Mouse (Mus musculus): ENCODE measurements around the gene Kdm1b. TPM values are rescaled to one million over a fixed set of nuclear protein-coding genes. Genes with fewer than 3 reads are reported as not detected.

The Kdm1b gene
- polyA plus RNA-seq, 1 experiment from 2014 or later, result 19.2 TPM

DNA sequence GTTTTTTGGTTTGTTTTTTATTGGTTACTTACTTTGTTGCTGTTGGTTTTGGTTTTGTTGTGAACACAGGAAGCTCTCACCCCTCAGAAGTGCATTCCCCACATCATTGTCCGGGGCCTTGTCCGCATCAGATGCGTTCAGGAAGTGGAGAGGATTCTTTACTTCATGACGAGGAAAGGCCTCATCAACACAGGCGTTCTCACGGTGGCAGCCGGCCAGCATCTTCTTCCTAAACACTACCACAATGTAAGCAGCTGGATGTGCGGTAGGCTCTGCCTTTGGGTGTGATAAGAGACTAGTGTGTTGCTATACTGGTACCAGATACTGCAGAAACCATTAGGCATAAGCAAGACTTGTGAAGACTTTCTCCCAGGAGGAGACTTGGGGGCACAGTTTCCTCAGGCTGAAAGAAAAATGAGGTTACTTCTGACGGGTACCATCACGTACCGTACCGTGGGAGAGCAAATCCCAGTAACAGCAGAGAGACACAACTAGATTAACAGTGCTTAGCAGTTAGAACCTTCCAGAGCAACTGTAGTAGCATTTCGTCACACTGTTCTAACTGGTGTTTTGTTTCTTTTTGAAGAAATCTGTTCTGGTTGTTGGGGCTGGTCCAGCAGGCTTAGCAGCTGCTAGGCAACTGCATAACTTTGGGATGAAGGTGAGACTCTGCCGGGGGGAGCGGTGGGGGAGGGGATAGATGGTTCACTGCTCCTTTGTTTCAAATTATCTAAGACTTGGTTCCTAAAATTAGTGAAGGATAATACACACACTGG is 20.9 kb downstream of the Kdm1b start:
- no peak for ATAC-seq (ENCODE audit: low FRiP score, low read depth)

GRCm38 (mm10) chr13:47066516-47066915 is 23.2 kb downstream of the Kdm1b start:
- no peak overlapping the region for H3K27ac ChIP-seq (replicated peaks)
- no peaks in the 10 kb centered on the region for H3K4me1 ChIP-seq (replicated peaks)
- H3K4me3 ChIP-seq, result no peak overlapping the region
- no peak for ATAC-seq (ENCODE audit: low FRiP score, low read depth)
- H3K4me2 ChIP-seq, result no peak overlapping the region
- H3K9ac ChIP-seq, result no peak overlapping the region
- WGBS, result 95% methylated on average over 10 of the region's 10 CpGs
- no peaks in the 10 kb centered on the region for H3K9me3 ChIP-seq
- no peaks in the 10 kb centered on the region for H3K27me3 ChIP-seq
- peaks cover 57% of the 10 kb centered on the region for H3K36me3 ChIP-seq

More for the DNA sequence above, 20.9 kb downstream of the Kdm1b start:
- no peak overlapping the region for H3K27ac ChIP-seq (replicated peaks)
- H3K9me3 ChIP-seq, result no peaks in the 10 kb centered on the region
- H3K9ac ChIP-seq, result no peak overlapping the region
- no peaks in the 10 kb centered on the region for H3K4me1 ChIP-seq (replicated peaks)
- no peak overlapping the region for H3K4me2 ChIP-seq
- 83% methylated on average over 15 of the region's 15 CpGs for WGBS
- peaks cover 66% of the 10 kb centered on the region for H3K36me3 ChIP-seq
- no peak overlapping the region for H3K4me3 ChIP-seq
- no peaks in the 10 kb centered on the region for H3K27me3 ChIP-seq

- Histone ChIP-seq H3K4me3 (no peak overlapping the region), H3K36me3 (peaks cover 56% of the 10 kb centered on the region), H3K4me1 (replicated peaks) (no peaks in the 10 kb centered on the region), H3K9ac (no peak overlapping the region), H3K4me2 (no peak overlapping the region), H3K27me3 (no peaks in the 10 kb centered on the region), H3K27ac (replicated peaks) (no peak overlapping the region), H3K9me3 (no peaks in the 10 kb centered on the region)
- no peak for ATAC-seq (ENCODE audit: low FRiP score, low read depth)
- WGBS, result 96% methylated on average over 6 of the region's 6 CpGs
Observed at GRCm38 (mm10) chr13:47067001-47067400, 23.7 kb downstream of the Kdm1b start.

DNA sequence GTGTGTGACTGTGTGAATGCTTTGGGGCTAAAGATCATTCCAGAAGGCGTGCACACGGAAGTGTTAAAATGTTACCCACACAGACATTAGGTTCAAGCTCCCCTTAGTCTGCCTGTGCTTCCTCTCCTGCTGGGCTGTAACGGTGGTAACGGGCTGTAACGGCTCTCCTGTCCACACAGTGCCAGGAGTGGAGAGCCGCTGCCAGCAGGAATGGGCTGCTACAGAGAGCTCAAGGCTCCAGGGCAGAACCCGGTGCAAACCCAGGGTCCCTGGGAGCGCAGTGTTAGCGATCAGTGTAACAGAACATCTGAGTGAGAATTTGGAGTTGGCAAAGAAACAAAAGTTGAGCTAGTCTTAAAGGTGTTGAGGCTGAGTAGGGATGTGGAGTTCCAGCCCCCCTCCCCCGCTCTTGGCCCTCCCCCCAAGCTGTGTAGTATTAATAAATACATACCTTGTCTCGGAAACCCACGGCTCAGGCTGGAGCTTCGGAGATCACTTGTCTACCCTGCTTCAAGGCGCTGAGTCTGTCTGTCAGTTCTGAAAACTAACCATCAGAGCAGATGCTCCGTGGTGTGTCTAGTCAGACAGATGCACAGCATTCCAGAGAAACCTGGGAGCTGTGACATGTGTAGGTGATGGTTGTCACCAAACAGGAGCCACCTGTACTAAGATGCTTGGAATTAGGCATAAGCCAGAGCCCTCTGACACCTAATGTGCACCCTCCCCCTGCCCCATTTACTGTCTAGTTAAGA is 27.2 kb downstream of the Kdm1b start:
- no peak overlapping the region for H3K4me3 ChIP-seq
- ATAC-seq (ENCODE audit: low FRiP score, low read depth), result no peak
- H3K27me3 ChIP-seq, result no peaks in the 10 kb centered on the region
- H3K4me2 ChIP-seq, result no peak overlapping the region
- 83% methylated on average over 15 of the region's 15 CpGs for WGBS
- H3K27ac ChIP-seq (replicated peaks), result no peak overlapping the region
- H3K4me1 ChIP-seq (replicated peaks), result no peaks in the 10 kb centered on the region
- H3K9ac ChIP-seq, result no peak overlapping the region
- H3K36me3 ChIP-seq, result peaks cover 66% of the 10 kb centered on the region
- no peaks in the 10 kb centered on the region for H3K9me3 ChIP-seq

DNA sequence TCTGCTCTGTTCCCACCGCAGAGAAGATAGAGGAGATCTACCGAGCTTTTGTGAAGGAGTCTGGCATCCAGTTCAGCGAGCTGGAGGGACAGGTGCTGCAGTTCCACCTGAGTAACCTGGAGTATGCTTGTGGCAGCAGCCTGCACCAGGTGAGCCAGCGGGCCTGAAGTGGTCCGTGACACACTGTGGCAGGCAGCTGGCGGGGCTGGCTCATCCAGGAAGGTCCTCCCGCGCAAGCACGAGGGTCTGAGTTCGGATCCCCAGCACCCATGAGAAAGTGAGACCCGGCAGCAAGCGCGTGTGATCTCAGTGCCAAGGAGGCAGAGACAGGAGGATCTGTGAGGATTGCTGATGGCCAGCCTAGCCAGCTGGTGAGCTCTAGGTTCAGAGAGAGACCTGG is 28.6 kb downstream of the Kdm1b start:
- Histone ChIP-seq H3K27me3 (no peaks in the 10 kb centered on the region), H3K9me3 (no peaks in the 10 kb centered on the region), H3K4me2 (no peak overlapping the region), H3K4me3 (no peak overlapping the region), H3K9ac (no peak overlapping the region), H3K27ac (replicated peaks) (no peak overlapping the region), H3K36me3 (peaks cover 62% of the 10 kb centered on the region), H3K4me1 (replicated peaks) (no peaks in the 10 kb centered on the region)
- no peak for ATAC-seq (ENCODE audit: low FRiP score, low read depth)
- WGBS, result 92% methylated on average over 13 of the region's 13 CpGs

DNA sequence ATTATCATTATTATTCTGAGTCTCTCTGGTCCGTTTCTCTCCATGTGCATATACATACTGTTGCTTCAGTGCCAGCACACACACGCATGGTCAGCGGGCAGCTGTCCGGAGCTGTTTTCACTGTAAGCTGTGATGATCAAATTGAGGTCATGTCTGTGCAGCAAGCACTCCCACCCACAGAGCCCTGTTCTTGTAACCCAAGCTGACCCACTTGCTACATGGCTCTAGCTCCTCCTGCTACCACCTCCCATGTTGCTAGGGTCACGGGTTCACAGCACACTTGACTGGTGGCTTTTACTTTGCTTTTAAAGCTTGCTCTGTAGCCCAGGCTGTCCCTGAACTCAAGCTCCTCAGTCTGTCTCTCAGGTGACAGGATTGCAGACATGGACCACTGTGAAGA is 29.2 kb downstream of the Kdm1b start:
- WGBS, result 96% methylated on average over 5 of the region's 5 CpGs
- Histone ChIP-seq H3K9ac (no peak overlapping the region), H3K27me3 (no peaks in the 10 kb centered on the region), H3K4me1 (replicated peaks) (no peaks in the 10 kb centered on the region), H3K27ac (replicated peaks) (no peak overlapping the region), H3K4me2 (no peak overlapping the region), H3K4me3 (no peak overlapping the region), H3K36me3 (peaks cover 56% of the 10 kb centered on the region), H3K9me3 (no peaks in the 10 kb centered on the region)
- ATAC-seq (ENCODE audit: low FRiP score, low read depth), result no peak

GRCm38 (mm10) chr13:47076156-47076555 is 32.9 kb downstream of the Kdm1b start:
- Histone ChIP-seq H3K27me3 (no peaks in the 10 kb centered on the region), H3K36me3 (peaks cover 69% of the 10 kb centered on the region), H3K4me3 (no peak overlapping the region), H3K4me1 (replicated peaks) (no peaks in the 10 kb centered on the region), H3K9me3 (no peaks in the 10 kb centered on the region), H3K27ac (replicated peaks) (no peak overlapping the region), H3K9ac (no peak overlapping the region), H3K4me2 (no peak overlapping the region)
- no peak for ATAC-seq (ENCODE audit: low FRiP score, low read depth)
- WGBS, result 89% methylated on average over 5 of the region's 5 CpGs

- no peaks in the 10 kb centered on the region for H3K27me3 ChIP-seq
- H3K36me3 ChIP-seq, result peaks cover 69% of the 10 kb centered on the region
- no peak overlapping the region for H3K9ac ChIP-seq
- no peaks in the 10 kb centered on the region for H3K9me3 ChIP-seq
- no peak overlapping the region for H3K4me3 ChIP-seq
- no peak for ATAC-seq (ENCODE audit: low FRiP score, low read depth)
- H3K4me2 ChIP-seq, result no peak overlapping the region
- H3K27ac ChIP-seq (replicated peaks), result no peak overlapping the region
- H3K4me1 ChIP-seq (replicated peaks), result no peaks in the 10 kb centered on the region
Observed at GRCm38 (mm10) chr13:47077367-47077766, 34.1 kb downstream of the Kdm1b start.

DNA sequence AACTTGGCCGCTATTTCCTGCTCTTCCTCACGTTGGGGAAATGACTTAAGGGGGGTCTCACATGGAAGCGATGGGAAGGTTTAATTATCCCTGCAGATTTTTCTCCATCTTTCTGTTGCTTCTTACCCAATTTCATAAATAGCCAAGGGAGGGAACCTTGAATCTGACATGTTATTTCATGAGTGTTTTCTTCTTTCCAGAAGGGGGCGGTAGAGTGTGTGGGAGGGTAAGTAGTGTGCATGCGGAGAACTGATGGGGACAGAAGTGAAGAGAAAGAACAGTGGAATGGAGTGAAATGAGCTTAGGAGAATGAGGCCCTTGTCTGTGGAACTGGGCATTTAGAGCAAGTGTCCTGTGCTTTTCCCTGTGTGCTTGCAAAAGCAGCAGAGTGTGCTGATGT is 35.5 kb downstream of the Kdm1b start:
- Histone ChIP-seq H3K27me3 (no peaks in the 10 kb centered on the region), H3K9me3 (no peaks in the 10 kb centered on the region), H3K27ac (replicated peaks) (no peak overlapping the region), H3K4me1 (replicated peaks) (no peaks in the 10 kb centered on the region), H3K9ac (no peak overlapping the region), H3K36me3 (peaks cover 72% of the 10 kb centered on the region), H3K4me3 (no peak overlapping the region), H3K4me2 (no peak overlapping the region)
- ATAC-seq (ENCODE audit: low FRiP score, low read depth), result no peak
- WGBS, result 74% methylated on average over 5 of the region's 5 CpGs

DNA sequence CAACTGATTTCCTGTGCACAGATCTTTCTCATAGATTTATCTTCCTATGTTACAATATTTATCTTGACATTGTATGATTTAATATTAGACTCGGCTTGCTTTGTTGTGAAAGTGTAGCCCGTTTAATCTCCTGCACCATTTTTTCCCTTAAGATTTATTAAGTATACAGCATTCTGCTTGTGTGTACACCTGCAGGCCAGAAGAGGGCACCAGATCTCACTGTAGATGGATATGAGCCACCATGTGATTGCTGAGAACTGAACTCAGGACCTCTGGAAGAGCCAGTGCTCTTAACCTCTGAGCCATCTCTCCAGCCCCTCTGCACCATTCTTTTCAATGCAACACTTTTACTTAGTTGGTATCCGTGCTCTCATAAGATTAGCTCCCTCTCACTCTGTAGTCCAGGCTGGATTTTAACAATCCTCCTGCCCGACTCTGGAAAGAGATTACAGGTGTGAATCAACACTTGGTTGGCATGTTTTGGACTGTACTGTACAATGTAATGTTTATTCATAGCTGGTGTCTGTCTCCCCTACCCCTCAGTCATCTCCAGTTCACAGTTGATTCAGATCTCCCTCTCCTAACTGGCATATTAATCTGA is 37.7 kb downstream of the Kdm1b start:
- no peaks in the 10 kb centered on the region for H3K4me1 ChIP-seq (replicated peaks)
- H3K27me3 ChIP-seq, result no peaks in the 10 kb centered on the region
- no peak overlapping the region for H3K9ac ChIP-seq
- WGBS, result 90% methylated on average over 4 of the region's 4 CpGs
- H3K36me3 ChIP-seq, result peaks cover 63% of the 10 kb centered on the region
- H3K9me3 ChIP-seq, result no peaks in the 10 kb centered on the region
- no peak overlapping the region for H3K4me2 ChIP-seq
- no peak for ATAC-seq (ENCODE audit: low FRiP score, low read depth)
- no peak overlapping the region for H3K27ac ChIP-seq (replicated peaks)
- no peak overlapping the region for H3K4me3 ChIP-seq

GRCm38 (mm10) chr13:47088433-47088832 is 45.1 kb downstream of the Kdm1b start:
- Histone ChIP-seq H3K36me3 (peaks cover 33% of the 10 kb centered on the region), H3K4me3 (no peak overlapping the region), H3K27me3 (no peaks in the 10 kb centered on the region), H3K27ac (replicated peaks) (no peak overlapping the region), H3K9ac (no peak overlapping the region), H3K4me1 (replicated peaks) (no peaks in the 10 kb centered on the region), H3K4me2 (no peak overlapping the region), H3K9me3 (no peaks in the 10 kb centered on the region)
- no peak for ATAC-seq (ENCODE audit: low FRiP score, low read depth)
- WGBS, result 93% methylated on average over 1 of the region's 1 CpGs

GRCm38 (mm10) chr13:47089271-47089670 is 46.0 kb downstream of the Kdm1b start:
- WGBS, result 87% methylated on average over 2 of the region's 2 CpGs
- H3K27ac ChIP-seq (replicated peaks), result no peak overlapping the region
- H3K27me3 ChIP-seq, result no peaks in the 10 kb centered on the region
- no peak overlapping the region for H3K4me2 ChIP-seq
- no peak overlapping the region for H3K9ac ChIP-seq
- no peaks in the 10 kb centered on the region for H3K9me3 ChIP-seq
- H3K36me3 ChIP-seq, result peaks cover 30% of the 10 kb centered on the region
- no peaks in the 10 kb centered on the region for H3K4me1 ChIP-seq (replicated peaks)
- ATAC-seq (ENCODE audit: low FRiP score, low read depth), result no peak
- no peak overlapping the region for H3K4me3 ChIP-seq
